Mouse (Mus musculus) kidney, postnatal 0 days (tissue): ENCODE measurements around the gene Casp12. TPM values are rescaled to one million over a fixed set of nuclear protein-coding genes. Genes with fewer than 3 reads are reported as not detected.
A peak's percentile ranks its signal among the peaks of the same experiment; 100 is the strongest.

ENCODE experiments used
- ATAC-seq: fragments of 200-750 bp; cut with Nextera tagmentation; replicated peaks from 2 replicates; pipeline ENCODE4 v1.8.0; 2017; ENCODE audit warnings: low read depth, moderate number of reproducible peaks, moderate TSS enrichment, moderate library complexity; ENCODE audit not compliant: low FRiP score
- DNase-seq: peaks from one replicate; pipeline ENCODE4 v3.0.0-alpha.2; 2016; ENCODE audit warnings: low spot score
- H3K27ac ChIP-seq: fragments of 300-500 bp; sonication (generic); 2 replicates; pipeline ENCODE4 v1.5.1; 2014; ENCODE audit warnings: mild to moderate bottlenecking
- H3K27me3 ChIP-seq: fragments of 300-500 bp; sonication (generic); 2 replicates; pipeline ENCODE4 v1.6.1; 2014; ENCODE audit warnings: low read length, mixed read lengths; ENCODE audit not compliant: insufficient read depth
- H3K36me3 ChIP-seq: fragments of 300-500 bp; sonication (generic); 2 replicates; pipeline ENCODE4 v1.6.1; 2014; ENCODE audit warnings: low read length, mixed read lengths; ENCODE audit not compliant: insufficient read depth
- H3K4me1 ChIP-seq: fragments of 300-500 bp; sonication (generic); replicated peaks from 2 replicates; pipeline ENCODE4 v1.6.1; 2014; ENCODE audit warnings: antibody characterized with exemption, low read length, mixed read lengths; ENCODE audit not compliant: insufficient read depth
- H3K4me2 ChIP-seq: fragments of 300-500 bp; sonication (generic); 2 replicates; pipeline ENCODE4 v1.6.1; 2014; ENCODE audit warnings: mild to moderate bottlenecking, low read length, moderate library complexity, mixed read lengths
- H3K4me3 ChIP-seq: fragments of 300-500 bp; sonication (generic); replicated peaks from 2 replicates; pipeline ENCODE4 v1.5.1; 2014; ENCODE audit warnings: low read depth, low read length
- H3K9ac ChIP-seq: fragments of 300-500 bp; sonication (generic); 2 replicates; pipeline ENCODE4 v1.6.1; 2014; ENCODE audit warnings: low read depth, low read length
- H3K9me3 ChIP-seq: fragments of 300-500 bp; sonication (generic); replicated peaks from 2 replicates; pipeline ENCODE4 v1.6.1; 2016; ENCODE audit warnings: low read length, inconsistent platforms, mixed read lengths
- CTCF ChIP-seq: IDR thresholded peaks from 2 replicates; pipeline ENCODE4 v1.5.1; 2016; ENCODE audit warnings: antibody characterized with exemption, low read depth, mild to moderate bottlenecking, moderate library complexity
- WGBS: fragments of 180-500 bp; shearing (Covaris S2); extraction: QIAGEN DNeasy Blood & Tissue Kit; methylation state at CpG from one replicate; pipeline ENCODE4 v1.1.7; 2014; 5-methylcytosine and 5-hydroxymethylcytosine counted together
- polyA plus RNA-seq: library from polyadenylated mRNA; unstranded; fragments of >200 nt; fragmentation: Nextera tagmentation; extraction: Ambion mirVana; gene quantifications from 2 replicates; pipeline ENCODE4 v1.2.1, GENCODE M21; 2015

Casp12 gene
- polyA plus RNA-seq, result 8.1 and 8.2 TPM in 2 replicates

DNA sequence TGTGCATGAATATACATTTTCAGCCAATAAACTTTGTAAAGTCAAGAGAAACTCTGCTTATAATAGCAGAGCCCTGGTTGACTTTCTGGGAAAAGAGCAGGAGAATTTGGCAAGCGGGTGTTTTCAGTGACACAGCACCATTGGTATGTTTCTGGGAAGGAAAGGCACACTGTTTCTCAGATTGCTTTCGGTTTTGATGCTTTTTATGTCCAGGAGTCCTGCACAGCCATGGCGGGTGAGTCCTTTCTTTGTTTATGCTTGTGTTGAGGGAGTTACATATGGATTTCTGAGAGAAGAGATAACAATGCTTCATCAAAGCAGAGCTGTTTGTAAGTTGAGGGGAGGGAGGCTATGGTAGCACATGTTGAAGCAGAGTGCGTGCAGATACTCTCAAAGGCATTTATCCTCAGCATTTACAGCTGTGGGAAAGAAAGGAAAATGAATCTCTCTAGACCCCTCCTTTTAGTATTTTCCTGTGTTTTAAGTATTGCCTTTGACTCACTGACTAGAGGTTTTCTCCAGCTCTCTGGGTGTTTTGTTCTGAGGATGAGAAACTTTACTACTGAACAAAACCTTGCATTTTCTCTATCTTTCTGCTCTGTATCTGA lies at the start of gene Casp12:
Gene Casp12 (plus strand): TSS at position 140 of the 608 bp plus-strand sequence.
- WGBS, result 46% methylated on average over 4 of the region's 4 CpGs
- Histone ChIP-seq H3K4me3 (0 out of 2 replicates have a peak within 1 kb of the TSS, but pooled peaks have one; percentile 9), H3K27ac (peak within 1 kb of the TSS; percentile 75), H3K27me3 (no peaks in the 10 kb centered on the region), H3K9me3 (no peaks in the 10 kb centered on the region), H3K4me1 (no peaks in the 10 kb centered on the region), H3K4me2 (peak within 1 kb of the TSS; percentile 18; the same call in 1 of the 2 replicates), H3K36me3 (no peaks in the 10 kb centered on the region), H3K9ac (no peak within 1 kb of the TSS)
- no peak for TF ChIP-seq CTCF
- DNase-seq, result peak; percentile 68
- no peak for ATAC-seq

DNA sequence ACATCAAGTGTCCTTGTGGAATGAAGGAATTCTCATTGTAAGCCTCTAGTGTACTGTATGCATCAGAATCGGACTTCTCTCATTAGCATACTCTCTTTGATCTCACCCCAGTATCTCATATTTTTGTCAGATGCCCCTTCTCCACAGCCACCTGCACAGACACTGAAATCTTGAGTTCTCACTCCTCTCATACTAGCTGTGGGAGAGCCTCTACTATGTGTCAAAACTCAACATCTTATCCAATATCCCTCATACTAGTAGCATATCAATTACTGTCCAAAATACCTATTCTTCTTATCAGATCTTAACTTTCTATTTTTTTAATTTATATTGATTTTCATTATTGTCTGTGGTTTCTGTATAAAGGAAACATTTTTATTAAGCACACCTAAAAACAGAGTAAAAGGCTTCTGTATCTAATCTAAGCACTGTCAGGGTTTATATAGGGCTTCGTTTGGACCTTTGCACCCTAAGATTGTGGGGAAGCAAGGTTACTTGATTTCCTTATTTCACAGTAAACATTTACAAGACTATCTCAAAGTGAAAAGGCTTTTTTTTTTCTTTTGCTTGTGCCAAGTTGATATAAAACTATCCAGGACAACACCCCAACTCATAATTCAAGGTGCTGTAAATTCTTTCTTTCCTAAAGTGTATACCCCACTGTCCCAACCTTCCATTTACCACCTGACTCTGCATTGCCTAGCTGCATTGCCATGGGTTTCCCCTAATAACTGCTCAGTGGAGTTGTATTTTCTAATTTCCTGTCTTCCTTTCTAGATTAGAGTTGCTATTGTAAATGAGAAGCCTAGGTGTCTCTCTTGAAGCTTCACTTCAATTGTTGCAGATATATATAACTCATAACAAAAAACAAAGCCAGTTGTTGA lies 48.6 kb upstream of the Casp12 start:
- H3K27ac ChIP-seq, result no peak overlapping the region
- no peak for DNase-seq
- TF ChIP-seq CTCF, result no peak
- H3K9ac ChIP-seq, result no peak overlapping the region
- no peaks in the 10 kb centered on the region for H3K36me3 ChIP-seq
- 64% methylated on average over 2 of the region's 2 CpGs for WGBS
- no peak overlapping the region for H3K4me2 ChIP-seq
- H3K4me1 ChIP-seq, result no peaks in the 10 kb centered on the region
- H3K4me3 ChIP-seq, result no peak overlapping the region
- ATAC-seq, result no peak
- H3K9me3 ChIP-seq, result no peaks in the 10 kb centered on the region
- no peaks in the 10 kb centered on the region for H3K27me3 ChIP-seq

DNA sequence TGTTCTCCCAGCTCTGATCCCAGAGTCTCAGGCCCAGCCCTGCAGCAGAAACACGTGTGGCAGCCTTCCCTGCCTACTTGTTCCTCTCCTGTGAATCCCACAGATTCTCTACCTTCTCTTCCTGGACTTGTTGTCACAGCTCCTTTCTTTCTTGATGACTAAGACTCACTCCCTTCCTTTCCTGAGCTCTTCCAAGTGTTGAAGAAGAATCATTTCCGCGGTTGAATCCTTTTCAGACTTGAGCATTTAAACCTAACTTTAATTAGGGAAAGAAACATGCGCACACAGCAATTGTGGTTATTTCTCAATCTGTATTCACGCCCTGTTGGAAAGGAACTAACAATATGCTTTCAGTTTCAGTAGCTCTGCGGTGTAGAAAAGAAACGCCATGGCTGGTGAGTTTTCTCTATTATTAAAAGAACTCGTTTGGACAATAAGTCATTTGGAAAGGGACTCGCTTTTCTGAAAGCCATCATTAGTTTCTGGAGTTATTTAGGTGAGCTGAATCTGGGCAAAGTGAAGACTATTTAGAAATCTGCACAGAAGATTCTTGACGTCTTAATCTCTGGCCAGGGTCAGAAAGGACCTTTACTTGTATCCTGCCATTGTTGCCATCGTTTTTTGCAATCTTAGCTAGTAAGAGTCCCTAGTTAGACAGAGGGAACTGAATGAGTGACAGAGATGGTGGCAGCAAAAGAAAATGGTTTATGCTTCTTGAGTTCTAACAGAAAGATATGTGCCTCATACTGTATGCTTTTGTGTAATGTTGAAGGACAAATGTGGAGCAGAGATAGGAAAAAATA lies 46.7 kb upstream of the Casp12 start, which contains the start of gene Casp1:
Gene Casp1 (plus strand): TSS at position 189 of the 803 bp plus-strand sequence.
- ATAC-seq (no peak), DNase-seq (no peak)
- Histone ChIP-seq H3K27me3 (no peaks in the 10 kb centered on the region), H3K27ac (no peak within 1 kb of the TSS), H3K4me1 (no peaks in the 10 kb centered on the region), H3K9me3 (no peaks in the 10 kb centered on the region), H3K36me3 (no peaks in the 10 kb centered on the region), H3K4me2 (no peak within 1 kb of the TSS), H3K4me3 (no peak within 1 kb of the TSS), H3K9ac (no peak within 1 kb of the TSS)
- 75% methylated on average over 11 of the region's 11 CpGs for WGBS
- TF ChIP-seq CTCF, result no peak

DNA sequence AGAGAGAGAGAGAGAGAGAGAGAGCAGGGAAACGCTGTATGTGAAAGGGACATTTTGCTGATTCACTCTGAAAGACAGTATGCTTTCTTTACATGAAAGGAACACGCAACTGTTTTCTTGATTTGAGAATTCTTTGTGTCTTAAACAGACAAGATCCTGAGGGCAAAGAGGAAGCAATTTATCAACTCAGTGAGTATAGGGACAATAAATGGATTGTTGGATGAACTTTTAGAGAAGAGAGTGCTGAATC lies 46.2 kb upstream of the Casp12 start:
- Histone ChIP-seq H3K4me1 (no peaks in the 10 kb centered on the region), H3K4me2 (no peak overlapping the region), H3K4me3 (no peak overlapping the region), H3K27ac (no peak overlapping the region), H3K27me3 (no peaks in the 10 kb centered on the region), H3K9ac (no peak overlapping the region), H3K36me3 (no peaks in the 10 kb centered on the region), H3K9me3 (no peaks in the 10 kb centered on the region)
- DNase-seq (no peak), ATAC-seq (no peak)
- 73% methylated on average over 2 of the region's 2 CpGs for WGBS
- no peak for TF ChIP-seq CTCF

DNA sequence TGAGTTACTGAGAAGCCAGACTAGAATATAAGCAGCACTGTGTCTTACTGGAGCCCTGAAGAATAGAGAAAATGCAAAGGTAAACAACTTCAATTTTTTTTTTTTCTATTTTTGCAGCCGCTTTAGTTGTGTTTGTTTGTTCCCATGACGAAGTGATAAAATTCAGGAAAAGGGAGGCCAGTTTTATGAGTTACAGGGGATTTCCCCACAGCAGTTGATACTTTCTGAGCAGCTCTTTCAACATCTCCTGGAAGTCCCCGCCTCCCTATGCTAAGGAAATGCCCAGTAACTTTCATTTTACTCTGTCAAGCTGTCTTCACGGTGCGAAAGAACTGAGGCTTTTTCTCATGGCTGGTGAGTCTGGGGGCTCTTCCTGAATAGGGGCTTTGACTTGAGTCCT lies 36.7 kb upstream of the Casp12 start, which contains the start of gene Casp4:
Gene Casp4 (plus strand): TSS at position 268 of the 400 bp plus-strand sequence.
- peak within 1 kb of the TSS; percentile 28; the same call in 1 of the 2 replicates for H3K4me2 ChIP-seq
- ATAC-seq (0 out of 2 replicates have a peak, but pooled peaks have one; percentile 13), DNase-seq (peak; percentile 86)
- no peaks in the 10 kb centered on the region for H3K4me1 ChIP-seq
- 37% methylated on average over 5 of the region's 5 CpGs for WGBS
- H3K36me3 ChIP-seq, result no peaks in the 10 kb centered on the region
- TF ChIP-seq CTCF, result no peak
- no peak within 1 kb of the TSS for H3K27ac ChIP-seq
- no peaks in the 10 kb centered on the region for H3K9me3 ChIP-seq
- peak within 1 kb of the TSS; percentile 27 for H3K4me3 ChIP-seq
- H3K9ac ChIP-seq, result no peak within 1 kb of the TSS
- no peaks in the 10 kb centered on the region for H3K27me3 ChIP-seq

DNA sequence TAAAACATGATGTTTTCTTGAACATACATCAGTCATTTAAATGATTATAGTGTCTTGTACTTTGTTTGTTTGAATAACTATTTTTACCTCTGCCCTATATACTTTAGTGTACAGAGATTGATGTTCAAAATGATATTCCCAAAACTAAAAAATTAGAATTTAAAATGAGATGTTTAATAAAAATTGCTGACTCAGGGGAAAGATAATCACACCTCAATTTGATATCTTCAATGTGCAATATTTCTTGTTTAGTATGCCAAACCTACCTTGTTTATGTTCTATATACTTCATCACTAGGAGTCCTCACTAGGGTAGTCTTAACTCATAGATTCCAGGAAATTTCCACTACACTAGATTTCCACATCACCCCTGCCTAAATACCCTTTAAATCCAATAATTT lies 35.1 kb upstream of the Casp12 start:
- no peaks in the 10 kb centered on the region for H3K9me3 ChIP-seq
- ATAC-seq, result no peak
- no peak for DNase-seq
- H3K4me1 ChIP-seq, result no peaks in the 10 kb centered on the region
- H3K27me3 ChIP-seq, result no peaks in the 10 kb centered on the region
- H3K27ac ChIP-seq, result no peak overlapping the region
- TF ChIP-seq CTCF, result no peak
- no peak overlapping the region for H3K4me3 ChIP-seq
- H3K9ac ChIP-seq, result no peak overlapping the region
- H3K36me3 ChIP-seq, result no peaks in the 10 kb centered on the region
- H3K4me2 ChIP-seq, result no peak overlapping the region
